Mouse (Mus musculus): ENCODE data around the gene Tenm3. TPM values are rescaled to one million over a fixed set of nuclear protein-coding genes. Genes with fewer than 3 reads are reported as not detected.

The Tenm3 gene
- total RNA-seq, 2 experiments from 2014 or later, result 78.0 to 80.1 TPM

DNA sequence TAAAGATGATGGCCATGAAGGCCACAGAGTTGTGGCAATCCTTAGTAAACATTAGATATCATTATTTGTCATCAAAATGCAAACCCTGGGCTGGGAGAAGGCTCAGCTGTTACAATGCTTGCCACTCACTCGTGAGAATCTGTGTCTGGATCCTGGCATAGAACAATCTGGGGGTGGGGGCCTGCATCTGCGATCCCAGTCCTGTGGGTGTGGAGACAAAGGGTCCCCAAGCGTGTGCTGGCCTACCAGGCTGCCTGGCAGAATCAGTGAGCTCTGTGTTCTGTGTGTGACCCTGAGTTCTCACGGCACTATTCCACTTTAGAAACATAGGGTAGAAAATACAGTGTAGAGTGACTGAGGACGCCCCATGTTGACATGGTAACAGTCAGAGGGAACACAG, 468.6 kb downstream of the Tenm3 start:
- no peak for TF ChIP-seq CTCF (conservative IDR thresholded peaks at IDR 0.05)
- DNase-seq (ENCODE audit: low spot score in 2 of 2), result peak in 1 of 2 experiments; percentile 53
- Histone ChIP-seq H3K4me3 (no peak overlapping the region), H3K27ac (peak overlapping the region; percentile 37; the same call in 1 of the 2 replicates)

DNA sequence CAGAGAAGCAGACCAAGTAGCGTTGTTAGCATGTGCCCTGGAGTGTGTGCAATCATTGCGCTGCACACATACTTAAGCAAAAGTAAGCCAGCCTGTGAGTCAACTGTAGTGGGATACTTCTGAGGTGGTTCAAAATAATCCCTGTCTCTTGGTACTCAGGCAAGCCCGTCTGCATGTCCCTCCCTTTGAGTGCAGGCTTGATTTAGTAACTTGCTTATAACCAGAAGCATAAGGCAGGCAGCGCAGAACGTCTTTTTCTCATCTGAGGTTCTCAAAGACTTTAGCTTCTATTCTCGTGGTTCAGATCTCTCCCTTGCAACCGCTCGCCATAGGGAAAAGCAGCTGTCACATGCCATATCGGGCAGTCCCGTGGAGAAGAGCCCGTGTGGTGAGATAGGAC, 470.3 kb downstream of the Tenm3 start:
- DNase-seq (ENCODE audit: low spot score in 2 of 2), result no peak
- TF ChIP-seq CTCF (conservative IDR thresholded peaks at IDR 0.05), result no peak
- Histone ChIP-seq H3K4me3 (no peak overlapping the region), H3K27ac (no peak overlapping the region)

GRCm38 (mm10) chr8:48367164-48367563, 476.6 kb downstream of the Tenm3 start:
- TF ChIP-seq CTCF (conservative IDR thresholded peaks at IDR 0.05), result no peak
- no peak overlapping the region for H3K27ac ChIP-seq
- no peak overlapping the region for H3K4me3 ChIP-seq
- no peak for DNase-seq (ENCODE audit: low spot score in 2 of 2)

DNA sequence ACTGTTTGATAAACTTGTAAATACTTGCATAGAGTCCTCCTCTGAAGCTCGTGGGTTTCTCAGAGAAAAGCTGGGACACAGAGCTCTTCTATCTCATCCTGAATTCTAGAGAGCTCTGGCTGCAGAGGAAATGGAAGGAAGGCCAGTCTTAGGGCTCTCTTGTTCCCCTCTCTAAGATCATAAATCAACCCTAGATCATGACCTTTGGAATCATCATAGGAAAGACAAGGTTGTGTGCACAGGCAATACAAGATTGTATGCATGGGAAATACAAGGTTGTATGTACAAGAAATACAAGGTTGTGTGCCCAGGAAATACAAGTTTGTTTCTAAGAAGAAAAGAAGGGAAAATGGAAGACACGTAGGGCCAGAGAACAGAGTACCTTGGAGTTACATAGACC, 486.9 kb downstream of the Tenm3 start:
- no peak for DNase-seq (ENCODE audit: low spot score in 2 of 2)
- TF ChIP-seq CTCF (conservative IDR thresholded peaks at IDR 0.05), result no peak
- Histone ChIP-seq H3K27ac (no peak overlapping the region), H3K4me3 (no peak overlapping the region)

DNA sequence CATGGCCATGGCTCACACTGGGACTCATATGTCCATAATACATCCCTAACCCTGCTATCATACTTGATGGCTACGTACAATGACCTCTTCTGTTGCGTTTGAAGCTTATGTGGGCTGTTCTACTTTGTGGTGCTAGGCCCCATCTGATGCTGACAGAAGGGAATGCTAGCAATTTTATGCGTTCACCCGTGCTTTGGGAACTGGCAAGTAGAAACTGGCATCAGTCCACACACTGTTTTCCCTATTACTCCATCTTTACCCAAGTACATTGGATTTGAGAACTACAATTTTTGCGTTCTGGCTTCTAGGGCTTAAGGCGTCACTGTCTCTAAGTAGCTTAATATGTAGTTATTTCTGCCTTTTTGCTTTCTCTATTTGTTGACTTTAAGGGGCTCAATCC, 490.3 kb downstream of the Tenm3 start:
- no peak for TF ChIP-seq CTCF (conservative IDR thresholded peaks at IDR 0.05)
- peak; percentile 23 to 25 for DNase-seq (ENCODE audit: low spot score in 2 of 2)
- Histone ChIP-seq H3K4me3 (no peak overlapping the region), H3K27ac (peak overlapping the region; percentile 28; the same call in 1 of the 2 replicates)

DNA sequence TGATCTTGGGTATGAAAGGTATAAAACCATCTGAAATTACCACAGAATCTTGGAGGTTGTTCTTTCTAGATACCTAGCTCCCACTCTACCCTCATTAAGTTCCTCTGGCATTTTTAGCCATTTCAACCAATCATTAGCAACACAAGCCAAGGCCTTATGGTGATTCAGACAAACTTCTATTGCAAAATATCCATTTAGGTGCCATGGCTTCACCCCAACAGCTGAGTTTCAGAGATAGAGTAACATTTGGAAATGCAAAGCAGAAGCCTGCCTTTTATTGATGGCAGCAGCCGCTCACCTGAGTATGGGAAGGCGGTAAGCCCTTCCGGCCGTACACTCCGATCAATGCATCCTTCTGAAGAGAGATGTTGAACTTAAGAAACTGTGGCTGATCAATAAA, 494.9 kb downstream of the Tenm3 start:
- no peak for DNase-seq (ENCODE audit: low spot score in 2 of 2)
- H3K4me3 ChIP-seq, result no peak overlapping the region
- no peak for TF ChIP-seq CTCF (conservative IDR thresholded peaks at IDR 0.05)
- no peak overlapping the region for H3K27ac ChIP-seq

DNA sequence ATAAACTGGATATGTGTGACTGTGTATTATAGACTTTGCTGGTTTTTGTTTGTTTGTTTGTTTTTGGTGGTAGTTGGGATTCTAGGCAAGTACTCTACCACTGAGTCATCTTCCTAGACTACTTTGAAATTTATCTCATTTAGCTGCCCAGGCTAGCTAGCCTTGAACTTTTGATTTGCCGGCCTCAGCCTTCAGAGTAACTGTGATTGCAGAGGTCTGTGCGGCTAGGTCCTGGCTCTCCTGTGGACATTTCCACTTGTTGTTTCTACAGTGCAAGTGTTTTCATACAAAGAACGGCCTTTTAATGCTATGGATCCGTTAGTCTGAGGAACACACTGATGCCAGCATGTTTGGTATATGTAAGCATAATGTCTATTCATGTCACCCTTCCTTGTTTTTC, 495.4 kb downstream of the Tenm3 start:
- no peak for DNase-seq (ENCODE audit: low spot score in 2 of 2)
- no peak for TF ChIP-seq CTCF (conservative IDR thresholded peaks at IDR 0.05)
- no peak overlapping the region for H3K4me3 ChIP-seq
- H3K27ac ChIP-seq, result no peak overlapping the region

DNA sequence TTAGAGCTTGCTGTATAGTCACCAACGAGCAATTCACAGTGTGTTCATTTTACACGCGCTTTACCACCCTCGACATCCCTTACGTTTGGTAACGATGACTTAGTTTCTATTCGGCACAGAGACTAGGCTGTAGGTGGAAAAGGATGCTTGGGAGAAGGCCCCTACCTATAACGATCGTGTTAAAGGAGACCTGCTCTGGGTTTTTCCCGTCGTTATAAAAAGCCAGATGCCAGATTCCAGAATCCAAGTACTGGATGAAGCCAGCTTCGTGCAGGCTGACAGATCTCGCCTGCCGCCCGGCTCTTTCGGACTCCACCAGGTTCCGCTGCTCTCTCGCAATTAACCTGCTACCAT, 500.7 kb downstream of the Tenm3 start:
- Histone ChIP-seq H3K4me3 (no peak overlapping the region), H3K27ac (no peak overlapping the region)
- TF ChIP-seq CTCF (conservative IDR thresholded peaks at IDR 0.05), result no peak
- no peak for DNase-seq (ENCODE audit: low spot score in 2 of 2)

DNA sequence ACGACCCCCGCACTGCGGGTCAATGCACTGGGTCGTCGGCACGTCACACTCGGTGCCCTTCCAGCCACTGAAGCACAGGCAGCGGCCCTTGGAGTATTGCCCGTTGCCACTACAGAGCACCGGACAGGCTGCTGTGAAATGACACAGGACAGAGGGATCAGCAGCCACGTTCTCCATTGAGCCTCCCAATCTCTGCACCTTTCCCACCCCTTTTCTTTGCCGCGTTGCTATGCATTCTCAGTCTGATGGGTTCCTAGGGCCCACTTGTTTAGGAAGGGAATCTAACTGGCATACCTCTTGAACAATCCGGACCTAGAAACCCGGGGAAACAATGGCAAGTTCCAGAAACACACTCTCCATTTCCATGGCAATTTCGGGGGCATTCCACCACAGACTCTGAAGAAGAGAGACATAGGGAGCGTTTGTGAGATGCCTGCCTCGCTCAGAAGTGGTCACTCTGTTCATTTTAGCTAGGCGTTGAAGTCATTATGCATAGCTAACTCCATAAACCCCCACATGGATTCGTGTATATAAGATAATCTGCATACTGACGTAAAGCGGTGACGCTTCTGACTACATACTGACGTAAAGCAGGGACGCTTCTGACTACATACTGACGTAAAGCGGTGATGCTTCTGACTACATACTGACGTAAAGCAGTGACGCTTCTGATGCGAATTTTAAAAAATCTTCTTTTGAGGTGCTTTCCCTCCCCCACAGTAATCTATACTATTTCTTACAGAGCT, 501.3 kb downstream of the Tenm3 start:
- H3K27ac ChIP-seq, result no peak overlapping the region
- DNase-seq (ENCODE audit: low spot score in 2 of 2), result no peak
- no peak overlapping the region for H3K4me3 ChIP-seq
- no peak for TF ChIP-seq CTCF (conservative IDR thresholded peaks at IDR 0.05)

- DNase-seq (ENCODE audit: low spot score in 2 of 2), result no peak
- Histone ChIP-seq H3K4me3 (no peak overlapping the region), H3K27ac (no peak overlapping the region)
- TF ChIP-seq CTCF (conservative IDR thresholded peaks at IDR 0.05), result no peak
Measured at GRCm38 (mm10) chr8:48341692-48342091, 502.1 kb downstream of the Tenm3 start.

DNA sequence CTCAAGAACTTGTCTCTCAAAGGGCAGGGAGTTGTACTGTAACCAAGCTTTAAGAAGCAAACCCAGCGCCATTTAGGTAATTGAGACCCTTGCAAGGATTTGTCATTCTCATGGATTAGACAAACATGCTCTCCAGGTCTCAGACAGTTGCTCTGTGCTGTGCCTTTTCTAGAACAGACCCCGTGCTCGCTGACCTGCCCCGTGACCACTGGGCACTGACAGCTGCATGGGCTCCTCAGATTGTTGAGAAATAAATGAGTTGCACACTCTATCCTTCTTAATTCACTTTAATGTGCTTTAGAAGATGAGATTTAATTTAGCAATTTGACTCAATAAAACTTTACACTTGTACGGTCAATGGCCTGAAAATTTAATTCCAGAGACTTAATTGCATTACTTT, 502.5 kb downstream of the Tenm3 start:
- H3K4me3 ChIP-seq, result no peak overlapping the region
- no peak for TF ChIP-seq CTCF (conservative IDR thresholded peaks at IDR 0.05)

DNA sequence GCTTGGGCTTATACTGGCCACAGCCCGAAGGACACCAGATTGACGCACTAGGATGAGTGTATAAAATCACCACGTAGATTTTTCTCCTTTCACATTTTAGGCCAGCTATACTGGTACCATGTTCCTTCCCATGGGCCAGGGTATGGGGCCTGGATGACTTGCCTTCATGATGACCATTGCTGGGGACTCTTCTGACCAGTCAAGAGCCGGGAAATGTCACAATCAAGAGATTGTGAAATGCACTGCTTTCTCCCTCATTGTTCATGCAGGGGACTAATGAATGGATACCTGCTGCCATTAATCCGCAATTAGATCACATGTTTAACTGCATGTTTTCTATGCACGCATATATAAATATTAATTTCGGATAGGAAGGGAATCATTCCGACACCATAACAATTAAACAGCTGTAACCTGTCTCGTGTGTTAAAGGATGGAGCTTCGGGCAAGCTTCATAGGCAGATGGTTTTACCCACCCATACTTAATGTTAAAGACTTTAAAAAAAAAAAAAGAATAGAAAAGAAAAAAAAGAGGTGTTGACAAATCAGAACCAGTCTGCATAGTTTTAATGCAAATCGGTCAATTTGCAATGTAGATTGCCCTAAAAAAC, 521.0 kb downstream of the Tenm3 start:
- DNase-seq (ENCODE audit: low spot score in 2 of 2), result no peak
- H3K4me3 ChIP-seq, result no peak overlapping the region
- no peak overlapping the region for H3K27ac ChIP-seq
- TF ChIP-seq CTCF (conservative IDR thresholded peaks at IDR 0.05), result no peak

More for the DNA sequence above, 502.5 kb downstream of the Tenm3 start:
- DNase-seq (ENCODE audit: low spot score in 2 of 2), result no peak
- H3K27ac ChIP-seq, result no peak overlapping the region

- Histone ChIP-seq H3K4me3 (no peak overlapping the region), H3K27ac (no peak overlapping the region)
- TF ChIP-seq CTCF (conservative IDR thresholded peaks at IDR 0.05), result no peak
- DNase-seq (ENCODE audit: low spot score in 2 of 2), result no peak
Measured at GRCm38 (mm10) chr8:48322240-48322639, 521.5 kb downstream of the Tenm3 start.

GRCm38 (mm10) chr8:48319674-48320073, 524.1 kb downstream of the Tenm3 start:
- DNase-seq (ENCODE audit: low spot score in 2 of 2), result no peak
- H3K27ac ChIP-seq, result no peak overlapping the region

More at GRCm38 (mm10) chr8:48319674-48320073, 524.1 kb downstream of the Tenm3 start:
- TF ChIP-seq CTCF (conservative IDR thresholded peaks at IDR 0.05), result no peak
- H3K4me3 ChIP-seq, result no peak overlapping the region
